Mouse (Mus musculus) forebrain, embryonic 15.5 days (tissue): ENCODE measurements around the gene Slc22a18. TPM values are rescaled to one million over a fixed set of nuclear protein-coding genes. Genes with fewer than 3 reads are reported as not detected.

Source experiments
- ATAC-seq: fragments of 200-750 bp; cut with Nextera tagmentation; replicated peaks from 2 replicates; pipeline ENCODE4 v1.8.0; 2017; ENCODE audit warnings: mild to moderate bottlenecking, moderate TSS enrichment, moderate library complexity
- H3K27ac ChIP-seq: fragments of 300-500 bp; sonication (generic); replicated peaks from 2 replicates; pipeline ENCODE4 v1.5.1; 2015; ENCODE audit warnings: mild to moderate bottlenecking, inconsistent platforms
- H3K27me3 ChIP-seq: fragments of 300-500 bp; sonication (generic); 2 replicates; pipeline ENCODE4 v1.6.1; 2015; ENCODE audit warnings: inconsistent platforms
- H3K36me3 ChIP-seq: fragments of 300-500 bp; sonication (generic); 2 replicates; pipeline ENCODE4 v1.6.1; 2015; ENCODE audit warnings: mild to moderate bottlenecking, inconsistent platforms
- H3K4me1 ChIP-seq: fragments of 300-500 bp; sonication (generic); 2 replicates; pipeline ENCODE4 v1.6.1; 2015; ENCODE audit warnings: inconsistent platforms
- H3K4me2 ChIP-seq: fragments of 300-500 bp; sonication (generic); replicated peaks from 2 replicates; pipeline ENCODE4 v1.6.1; 2015; ENCODE audit warnings: mild to moderate bottlenecking, inconsistent platforms
- H3K4me3 ChIP-seq: fragments of 300-500 bp; sonication (generic); 2 replicates; pipeline ENCODE4 v1.5.1; 2015; ENCODE audit warnings: mild to moderate bottlenecking, inconsistent platforms
- H3K9ac ChIP-seq: fragments of 300-500 bp; sonication (generic); replicated peaks from 2 replicates; pipeline ENCODE4 v1.6.1; 2015; ENCODE audit warnings: mild to moderate bottlenecking, inconsistent platforms
- H3K9me3 ChIP-seq: fragments of 300-500 bp; sonication (generic); 2 replicates; pipeline ENCODE4 v1.6.1; 2016; ENCODE audit warnings: inconsistent platforms
- WGBS: fragments of 180-500 bp; shearing (Covaris S2); methylation state at CpG from one replicate; pipeline ENCODE4 v1.1.7; 2015; ENCODE audit warnings: mixed read lengths; 5-methylcytosine and 5-hydroxymethylcytosine counted together
- polyA plus RNA-seq: library from polyadenylated mRNA; unstranded; fragments of >200 nt; fragmentation: Nextera tagmentation; extraction: Ambion mirVana; gene quantifications from 2 replicates; pipeline ENCODE4 v1.2.1, GENCODE M21; 2015

Slc22a18 gene
- polyA plus RNA-seq, result 0.29 and 0.68 TPM in 2 replicates

DNA sequence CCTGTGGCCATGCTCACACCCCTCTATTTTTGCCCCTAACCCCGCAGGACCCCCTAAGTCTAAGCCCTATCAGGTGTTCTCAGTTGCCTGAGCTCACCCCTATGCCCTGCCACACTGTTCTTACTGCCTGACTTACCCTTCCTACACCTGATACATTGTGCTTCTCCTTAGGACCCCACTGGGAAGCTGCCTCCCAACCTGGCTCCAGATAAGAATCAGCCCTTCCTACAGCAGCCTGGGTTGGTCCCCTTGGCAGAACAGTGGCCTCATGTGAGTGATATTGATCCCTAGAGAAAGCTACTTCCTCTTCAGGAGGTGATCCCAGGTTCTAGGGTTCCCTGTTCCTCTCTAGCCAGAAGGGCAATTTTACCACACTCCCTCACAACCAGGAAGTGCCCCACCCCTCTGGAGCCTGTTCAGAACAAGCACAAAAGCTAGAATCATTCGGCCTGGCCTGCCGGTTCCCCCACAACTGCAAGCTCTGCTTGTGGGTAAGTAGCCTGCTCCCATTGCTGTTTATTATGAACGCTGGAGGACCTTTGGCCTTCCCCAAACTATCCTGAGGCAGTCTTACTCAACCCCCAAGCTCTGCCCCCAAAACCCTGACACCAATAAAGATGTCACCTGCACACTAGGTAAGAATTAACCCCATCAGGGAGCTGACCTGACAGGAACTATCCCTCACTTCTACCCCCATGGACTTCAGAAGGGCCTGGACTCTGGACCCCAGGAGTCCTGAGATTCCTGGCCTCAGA, at the start of gene Slc22a18:
TSS of gene Slc22a18 (plus strand) at position 390 of the 755 bp plus-strand sequence.
- Histone ChIP-seq H3K36me3 (no peaks in the 10 kb centered on the region), H3K4me1 (peaks cover 2% of the 10 kb centered on the region; the same call in 1 of the 2 replicates), H3K27ac (no peak within 1 kb of the TSS), H3K4me3 (no peak within 1 kb of the TSS), H3K9me3 (no peaks in the 10 kb centered on the region), H3K27me3 (no peaks in the 10 kb centered on the region), H3K9ac (no peak within 1 kb of the TSS), H3K4me2 (no peak within 1 kb of the TSS)
- WGBS, result 35% methylated on average over 4 of the region's 4 CpGs
- no peak for ATAC-seq

GRCm38 (mm10) chr7:143428142-143428813, 45.3 kb upstream of the Slc22a18 start:
- peaks cover 16% of the 10 kb centered on the region for H3K4me1 ChIP-seq
- H3K9ac ChIP-seq, result no peak overlapping the region
- no peak overlapping the region for H3K4me2 ChIP-seq
- H3K36me3 ChIP-seq, result no peaks in the 10 kb centered on the region
- no peaks in the 10 kb centered on the region for H3K9me3 ChIP-seq
- peaks cover 29% of the 10 kb centered on the region; the same call in 1 of the 2 replicates for H3K27me3 ChIP-seq
- H3K27ac ChIP-seq, result no peak overlapping the region
- WGBS, result 6% methylated on average over 23 of the region's 23 CpGs
- peak; percentile 91 for ATAC-seq
- H3K4me3 ChIP-seq, result no peak overlapping the region

- no peaks in the 10 kb centered on the region for H3K9me3 ChIP-seq
- WGBS, result 35% methylated on average over 2 of the region's 2 CpGs
- peak; percentile 9; the same call in 1 of the 2 replicates for ATAC-seq
- H3K4me2 ChIP-seq, result no peak overlapping the region
- peaks cover 20% of the 10 kb centered on the region for H3K4me1 ChIP-seq
- H3K36me3 ChIP-seq, result no peaks in the 10 kb centered on the region
- no peak overlapping the region for H3K4me3 ChIP-seq
- no peak overlapping the region for H3K27ac ChIP-seq
- peaks cover 36% of the 10 kb centered on the region for H3K27me3 ChIP-seq
- H3K9ac ChIP-seq, result no peak overlapping the region
Observed at GRCm38 (mm10) chr7:143428814-143429499, 44.6 kb upstream of the Slc22a18 start.

DNA sequence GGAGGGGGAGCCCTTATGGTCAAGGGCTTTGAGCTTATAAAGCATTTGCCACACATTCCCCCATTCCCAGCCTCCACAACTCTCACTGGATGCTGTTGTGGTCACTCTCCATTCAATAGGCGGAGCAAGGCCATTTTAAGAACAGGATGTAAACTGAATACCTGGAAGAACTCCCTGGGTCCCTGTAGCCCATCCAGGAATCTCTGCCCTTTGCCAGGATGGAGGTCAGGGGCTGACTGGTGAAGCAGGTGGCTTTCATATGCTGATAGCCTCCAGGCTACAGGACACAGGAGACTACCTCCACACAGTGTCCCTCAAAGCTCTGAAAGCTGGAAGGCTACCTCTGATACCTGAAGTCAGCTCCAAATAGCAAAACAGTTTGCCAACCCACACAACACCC, 40.9 kb upstream of the Slc22a18 start:
- Histone ChIP-seq H3K27me3 (peaks cover 32% of the 10 kb centered on the region), H3K36me3 (no peaks in the 10 kb centered on the region), H3K9ac (no peak overlapping the region), H3K4me2 (no peak overlapping the region), H3K4me3 (no peak overlapping the region), H3K9me3 (no peaks in the 10 kb centered on the region), H3K27ac (no peak overlapping the region), H3K4me1 (peaks cover 24% of the 10 kb centered on the region)
- ATAC-seq, result no peak
- 89% methylated on average over 1 of the region's 1 CpGs for WGBS

DNA sequence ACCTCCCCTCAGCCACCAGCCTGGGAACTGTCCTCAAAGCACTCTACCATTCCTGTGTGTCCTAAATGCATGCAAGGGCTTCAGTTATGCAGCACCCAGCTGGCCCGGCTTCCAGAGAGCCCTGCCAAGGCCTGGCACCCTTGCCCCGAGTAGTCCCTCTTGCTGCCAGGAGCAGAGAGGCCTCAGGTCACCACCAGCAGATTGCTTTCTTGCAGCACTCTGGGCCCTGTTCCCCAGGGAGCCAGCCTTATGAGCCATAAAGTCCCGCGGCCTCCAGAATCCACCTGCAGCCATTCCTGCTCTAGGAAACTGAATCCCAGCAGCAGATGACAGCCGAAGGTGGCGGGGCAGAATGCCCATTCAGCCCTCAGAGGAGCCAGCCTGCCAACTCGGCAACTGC, 40.2 kb upstream of the Slc22a18 start:
- H3K27ac ChIP-seq, result no peak overlapping the region
- no peak overlapping the region for H3K9ac ChIP-seq
- H3K4me3 ChIP-seq, result no peak overlapping the region
- WGBS, result 65% methylated on average over 7 of the region's 7 CpGs
- ATAC-seq, result no peak
- no peaks in the 10 kb centered on the region for H3K9me3 ChIP-seq
- H3K27me3 ChIP-seq, result peaks cover 32% of the 10 kb centered on the region
- peaks cover 22% of the 10 kb centered on the region for H3K4me1 ChIP-seq
- no peak overlapping the region for H3K4me2 ChIP-seq
- no peaks in the 10 kb centered on the region for H3K36me3 ChIP-seq

DNA sequence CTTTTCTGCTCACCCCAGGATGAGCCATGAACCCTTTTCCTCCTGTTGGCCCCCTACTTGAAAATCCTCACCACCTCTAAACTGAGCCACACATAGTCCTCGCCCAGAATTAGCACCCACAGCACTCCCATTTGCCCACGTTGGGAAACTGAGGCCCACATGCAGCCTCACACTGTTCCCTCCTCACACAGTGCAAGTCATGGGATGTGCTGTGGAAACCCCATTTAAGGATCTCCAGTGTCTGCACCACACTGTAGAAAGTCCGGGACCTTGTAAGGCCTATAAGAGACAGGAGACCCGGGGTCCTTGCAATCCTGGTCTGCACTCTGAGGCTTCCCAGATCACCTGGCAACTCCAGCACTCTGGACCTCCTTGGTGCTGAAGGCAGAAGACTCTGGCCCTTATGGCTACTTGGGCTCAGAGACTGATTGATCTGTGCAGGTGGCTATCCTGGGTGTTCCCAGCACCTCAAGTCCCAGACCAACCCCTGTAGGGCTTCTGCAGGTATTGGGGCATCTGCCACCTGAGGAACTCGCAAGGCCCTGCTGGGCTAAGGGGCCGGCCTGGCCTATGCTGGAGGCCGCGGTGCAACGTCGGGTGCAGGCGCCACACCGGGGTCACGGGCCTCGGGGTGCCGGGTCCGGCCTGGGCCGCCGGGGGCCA, 36.2 kb upstream of the Slc22a18 start:
- ATAC-seq, result peak; percentile 39
- H3K4me3 ChIP-seq, result peak overlapping the region; percentile 51
- no peaks in the 10 kb centered on the region for H3K9me3 ChIP-seq
- peak overlapping the region; percentile 84 for H3K4me2 ChIP-seq
- H3K4me1 ChIP-seq, result peaks cover 23% of the 10 kb centered on the region
- peaks cover 23% of the 10 kb centered on the region for H3K27me3 ChIP-seq
- no peaks in the 10 kb centered on the region for H3K36me3 ChIP-seq
- WGBS, result 15% methylated on average over 18 of the region's 18 CpGs
- H3K27ac ChIP-seq, result peak overlapping the region; percentile 67; the same call in 1 of the 2 replicates
- peak overlapping the region; percentile 66 for H3K9ac ChIP-seq

DNA sequence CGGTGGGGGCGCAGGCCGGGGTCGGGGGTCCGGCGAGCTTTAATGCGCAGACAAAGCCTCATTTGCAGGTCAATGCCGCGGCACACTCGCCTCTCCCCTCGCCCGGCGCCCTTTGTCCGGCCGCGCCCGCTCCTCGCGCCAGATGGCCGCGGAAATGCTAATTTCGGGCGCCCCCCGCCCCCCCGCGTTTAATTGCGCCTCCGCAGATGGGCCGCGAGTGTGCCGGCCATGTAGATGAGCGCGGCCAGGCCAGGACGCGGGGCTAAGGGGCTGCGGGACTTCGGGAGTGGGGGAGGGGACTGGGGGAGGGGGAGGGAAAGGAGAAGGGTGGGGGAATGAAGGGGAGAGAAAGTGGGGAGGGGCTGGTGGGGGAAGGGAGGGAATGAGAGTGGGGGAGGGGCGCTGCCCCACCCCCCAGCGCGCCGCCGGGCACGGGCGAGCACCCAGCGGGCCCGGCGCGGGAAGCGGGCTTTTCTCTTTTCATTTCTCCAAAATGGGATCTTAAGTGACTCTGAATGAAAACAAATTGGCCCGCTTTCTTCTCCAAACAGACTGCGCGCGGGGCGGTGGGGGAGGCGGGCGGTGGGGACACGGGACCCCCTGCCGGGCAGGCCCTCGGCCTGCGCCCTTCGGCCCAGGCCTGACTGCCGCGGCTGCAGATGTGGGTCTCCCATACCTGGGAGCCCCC, 35.5 kb upstream of the Slc22a18 start:
- peak overlapping the region; percentile 84 for H3K4me2 ChIP-seq
- peaks cover 26% of the 10 kb centered on the region for H3K27me3 ChIP-seq
- H3K4me3 ChIP-seq, result peak overlapping the region; percentile 51
- no peaks in the 10 kb centered on the region for H3K9me3 ChIP-seq
- H3K36me3 ChIP-seq, result no peaks in the 10 kb centered on the region
- peak overlapping the region; percentile 66 for H3K9ac ChIP-seq
- 1% methylated on average over 52 of the region's 63 CpGs for WGBS
- peaks cover 24% of the 10 kb centered on the region for H3K4me1 ChIP-seq
- H3K27ac ChIP-seq, result peak overlapping the region; percentile 67
- peak; percentile 77 for ATAC-seq

DNA sequence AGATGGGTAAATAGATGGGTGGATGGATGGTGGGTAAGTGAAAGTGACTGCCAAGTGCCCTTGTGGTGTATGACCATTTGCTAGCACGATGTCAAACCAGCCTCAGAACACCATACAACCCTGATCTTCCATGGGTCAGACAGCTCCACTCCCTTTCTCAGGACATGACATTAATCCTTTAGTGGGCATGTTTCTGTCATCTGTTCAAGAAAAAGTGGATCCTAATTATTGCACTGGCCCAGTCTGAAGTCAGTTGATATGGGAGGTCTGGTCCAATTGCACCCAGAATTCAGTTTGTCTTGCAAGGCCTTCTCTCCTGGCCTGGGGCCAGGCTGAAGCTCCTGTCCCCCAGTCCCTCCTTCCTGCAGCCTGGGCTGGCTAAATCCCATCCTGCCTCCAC, 34.6 kb upstream of the Slc22a18 start:
- ATAC-seq, result no peak

DNA sequence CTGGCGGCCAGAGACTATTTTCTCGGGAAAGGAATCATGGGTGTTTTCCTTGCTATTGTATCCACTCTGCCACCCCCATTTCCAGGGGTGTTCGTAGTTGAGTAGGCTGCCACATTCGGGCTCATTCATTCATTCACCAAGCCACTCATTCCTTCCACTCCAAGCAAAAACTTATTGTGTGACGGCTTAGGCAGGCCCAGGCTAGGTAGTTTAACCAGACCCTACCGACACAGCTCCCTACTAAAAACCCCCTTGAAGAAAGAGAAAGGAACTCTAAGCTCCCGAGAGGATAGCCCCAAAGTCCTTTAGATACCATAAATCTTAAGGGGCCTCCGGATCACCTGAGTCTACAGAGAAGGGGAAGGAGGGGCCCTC, 29.0 kb upstream of the Slc22a18 start:
- Histone ChIP-seq H3K27ac (no peak overlapping the region), H3K36me3 (no peaks in the 10 kb centered on the region), H3K4me3 (no peak overlapping the region), H3K9me3 (no peaks in the 10 kb centered on the region), H3K4me2 (peak overlapping the region; percentile 67; the same call in 1 of the 2 replicates), H3K27me3 (peaks cover 37% of the 10 kb centered on the region), H3K9ac (no peak overlapping the region), H3K4me1 (peaks cover 29% of the 10 kb centered on the region)
- WGBS, result 18% methylated on average over 8 of the region's 8 CpGs
- 0 out of 2 replicates have a peak, but pooled peaks have one; percentile 1 for ATAC-seq

More for the DNA sequence above, 34.6 kb upstream of the Slc22a18 start:
- H3K9ac ChIP-seq, result no peak overlapping the region
- H3K9me3 ChIP-seq, result no peaks in the 10 kb centered on the region
- H3K4me3 ChIP-seq, result no peak overlapping the region; the same call in 1 of the 2 replicates
- WGBS, result 67% methylated on average over 1 of the region's 1 CpGs
- H3K27ac ChIP-seq, result no peak overlapping the region
- H3K27me3 ChIP-seq, result peaks cover 28% of the 10 kb centered on the region
- peak overlapping the region; percentile 84 for H3K4me2 ChIP-seq
- peaks cover 26% of the 10 kb centered on the region for H3K4me1 ChIP-seq
- H3K36me3 ChIP-seq, result no peaks in the 10 kb centered on the region

GRCm38 (mm10) chr7:143444955-143445648, 28.4 kb upstream of the Slc22a18 start:
- Histone ChIP-seq H3K4me3 (peak overlapping the region; percentile 42), H3K36me3 (no peaks in the 10 kb centered on the region), H3K4me1 (peaks cover 29% of the 10 kb centered on the region), H3K9ac (peak overlapping the region; percentile 53), H3K27me3 (peaks cover 37% of the 10 kb centered on the region), H3K9me3 (no peaks in the 10 kb centered on the region), H3K4me2 (peak overlapping the region; percentile 67), H3K27ac (peak overlapping the region; percentile 63)
- under 1% methylated on average over 55 of the region's 55 CpGs for WGBS
- peak; percentile 59 for ATAC-seq
